Mouse (Mus musculus): ENCODE measurements around the gene Dpf3.
A peak's percentile ranks its signal among the peaks of the same experiment; 100 is the strongest.

The Dpf3 gene

GRCm38 (mm10) chr12:83277537-83278441 is 209.7 kb downstream of the Dpf3 start:
- DNase-seq: peak; percentile 73

GRCm38 (mm10) chr12:83271215-83271614 is 216.3 kb downstream of the Dpf3 start:
- DNase-seq: no peak

GRCm38 (mm10) chr12:83268504-83268922 is 219.0 kb downstream of the Dpf3 start:
- peak; percentile 11 for DNase-seq

GRCm38 (mm10) chr12:83260540-83260939 is 227.0 kb downstream of the Dpf3 start:
- DNase-seq: no peak

DNA sequence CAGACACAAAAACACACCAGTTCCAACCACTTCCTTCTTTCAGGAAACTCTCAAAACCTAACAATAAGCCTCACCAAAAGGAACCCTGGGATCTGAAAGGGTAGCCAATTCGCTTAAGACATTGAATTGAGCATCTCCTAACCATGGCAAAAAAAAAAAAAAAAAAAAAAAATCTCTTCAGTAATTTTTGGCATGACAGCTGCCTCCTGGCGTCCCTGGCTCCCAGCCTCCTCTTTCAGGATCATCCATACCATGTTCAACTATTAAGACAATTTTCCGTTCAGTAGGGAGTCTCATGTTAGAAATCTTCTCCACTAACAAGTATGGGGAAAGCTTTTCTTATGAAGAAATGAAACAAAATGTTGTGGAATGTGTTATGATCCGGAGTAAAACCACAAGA is 233.1 kb downstream of the Dpf3 start:
- DNase-seq: no peak

- no peak for DNase-seq
Observed at GRCm38 (mm10) chr12:83249066-83249465, 238.4 kb downstream of the Dpf3 start.

GRCm38 (mm10) chr12:83248636-83249035 is 238.9 kb downstream of the Dpf3 start:
- no peak for DNase-seq

GRCm38 (mm10) chr12:83247669-83248068 is 239.8 kb downstream of the Dpf3 start:
- no peak for DNase-seq

DNA sequence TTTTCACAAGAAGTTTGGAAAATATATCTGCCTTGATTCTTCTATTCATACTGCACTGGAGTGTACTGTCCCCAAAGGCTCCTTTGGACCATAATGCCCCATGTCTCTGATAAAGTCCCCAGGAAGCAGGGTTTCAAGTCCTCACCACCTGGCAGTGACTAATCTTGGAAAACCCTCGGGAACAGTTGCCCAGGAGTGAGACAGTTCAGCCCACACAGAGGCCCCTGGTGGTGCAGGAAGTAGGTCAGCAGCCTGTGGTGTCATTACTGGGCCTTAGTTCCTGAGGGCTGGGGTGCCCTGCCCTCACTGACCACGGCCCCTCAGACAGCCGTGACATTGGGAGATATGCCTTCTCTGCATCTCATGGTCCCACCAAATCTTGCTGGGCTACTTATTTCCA is 246.5 kb downstream of the Dpf3 start:
- peak; percentile 51 for DNase-seq

DNA sequence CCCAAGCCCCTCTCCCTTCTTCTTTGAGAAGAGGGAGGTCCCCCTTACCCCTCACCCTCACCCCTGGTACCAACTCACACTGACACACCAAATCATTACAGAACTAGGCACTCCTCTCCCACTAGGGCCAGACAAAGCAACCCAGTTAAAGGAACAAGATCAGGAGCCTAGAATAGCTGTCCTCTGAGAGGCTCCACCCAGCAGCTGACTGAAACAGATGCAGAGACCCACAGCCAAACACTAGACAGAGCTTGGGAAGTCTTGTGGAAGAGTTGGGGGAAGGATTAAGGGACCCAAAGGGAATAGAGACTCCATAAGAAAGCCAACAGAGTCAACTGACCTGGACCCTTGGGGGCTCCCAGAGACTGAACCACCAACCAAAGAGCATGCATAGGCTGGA is 246.9 kb downstream of the Dpf3 start:
- DNase-seq: peak; percentile 15

- DNase-seq: no peak
Observed at GRCm38 (mm10) chr12:83235781-83236180, 251.7 kb downstream of the Dpf3 start.

- no peak for DNase-seq
Observed at GRCm38 (mm10) chr12:83234981-83235380, 252.5 kb downstream of the Dpf3 start.

DNA sequence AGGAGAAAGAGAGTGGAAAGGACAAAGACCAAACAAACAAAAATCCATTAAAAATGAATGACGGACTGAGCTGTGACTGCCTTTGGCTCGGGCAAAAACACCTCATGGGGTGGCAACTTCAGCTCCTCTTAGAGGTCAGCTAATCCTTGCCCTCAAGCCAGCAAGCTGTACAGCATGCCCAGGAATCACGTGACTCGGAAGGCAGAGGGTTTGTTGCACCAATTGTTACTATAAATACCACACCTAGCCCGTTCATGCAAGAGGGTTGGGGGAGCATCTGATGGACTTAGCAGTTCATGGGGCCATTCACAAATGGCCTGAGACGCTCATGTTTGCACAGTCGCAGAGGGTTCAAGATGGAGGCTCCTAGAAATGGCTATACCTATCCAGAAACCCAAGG is 253.9 kb downstream of the Dpf3 start:
- peak; percentile 44 for DNase-seq

DNA sequence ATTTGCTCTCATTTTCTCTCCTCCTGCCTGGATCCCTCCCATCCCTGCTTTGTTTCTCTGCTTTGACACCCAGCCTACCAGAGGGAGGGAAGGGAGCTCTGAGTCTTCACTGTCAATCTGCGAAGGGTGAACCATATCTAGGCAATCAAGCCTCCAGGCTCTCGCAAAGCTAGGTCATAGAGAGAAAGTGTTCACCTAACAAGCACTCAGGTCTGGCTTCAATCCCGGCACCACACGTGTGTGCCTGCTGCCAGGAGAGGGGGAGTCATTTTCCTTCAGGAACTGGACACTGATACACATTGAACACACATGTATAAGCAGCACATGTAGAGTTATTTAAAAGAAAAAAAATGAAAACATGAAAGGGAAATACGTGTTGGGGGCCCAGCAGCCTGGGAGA is 254.6 kb downstream of the Dpf3 start:
- DNase-seq: peak; percentile 35

DNA sequence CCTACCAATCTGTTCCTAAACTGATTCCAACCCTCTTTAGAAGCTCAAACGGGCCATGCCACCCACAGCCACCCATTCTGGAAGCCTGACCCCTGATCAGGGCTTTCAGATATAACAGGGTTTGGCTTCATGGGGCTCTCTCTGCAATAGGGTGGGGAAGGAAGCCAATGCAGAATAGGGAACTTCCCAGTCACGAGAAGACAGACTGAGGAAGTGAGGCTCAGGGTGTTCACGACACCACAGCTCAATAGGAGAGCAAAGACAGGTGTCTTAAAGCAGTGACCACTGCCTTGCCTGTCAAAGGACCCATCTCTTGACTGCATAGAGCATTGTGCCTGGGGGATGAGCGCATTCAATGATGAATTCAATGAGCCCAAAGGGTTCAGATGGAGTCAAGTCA is 256.3 kb downstream of the Dpf3 start:
- no peak for DNase-seq

- DNase-seq: no peak
Observed at GRCm38 (mm10) chr12:83229683-83230082, 257.8 kb downstream of the Dpf3 start.

DNA sequence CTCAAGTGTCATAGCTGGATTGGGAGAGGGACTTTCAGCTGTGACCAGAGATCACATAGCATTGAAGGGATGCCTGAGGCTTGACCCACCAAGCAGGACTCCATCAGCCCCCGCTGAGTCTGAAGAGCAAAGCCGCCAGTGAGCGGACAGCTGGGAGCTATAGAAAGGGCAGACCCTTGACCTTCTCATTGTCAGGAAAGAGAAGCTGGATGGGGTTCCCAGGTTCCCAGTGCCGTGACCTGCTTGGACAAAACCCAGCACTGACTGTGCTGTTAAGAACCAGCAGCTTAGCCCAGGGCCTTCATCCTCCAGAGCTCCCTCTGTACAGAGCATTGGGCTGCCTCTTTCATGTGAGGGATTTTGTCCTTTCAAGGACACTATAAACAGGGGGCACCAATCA is 260.5 kb downstream of the Dpf3 start:
- peak; percentile 53 for DNase-seq

DNA sequence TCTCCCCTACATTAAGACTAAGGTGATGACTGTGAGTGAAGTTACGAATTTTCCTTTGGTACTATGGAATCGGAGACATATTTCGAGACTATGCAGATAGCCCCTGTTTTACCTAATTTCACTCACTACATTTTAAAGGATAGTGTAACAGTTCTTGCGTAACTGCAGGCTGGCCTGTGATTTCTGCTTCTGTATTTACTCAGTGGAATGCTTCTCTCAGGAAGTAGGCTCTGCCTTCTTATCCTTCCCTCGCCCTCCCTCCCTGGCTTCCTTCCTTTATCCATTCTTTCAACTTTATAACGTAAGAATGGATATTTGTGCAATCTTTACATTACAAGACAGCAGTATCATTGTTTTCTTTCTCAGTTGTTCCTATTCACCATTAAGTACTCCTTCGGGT is 266.6 kb downstream of the Dpf3 start:
- no peak for DNase-seq

DNA sequence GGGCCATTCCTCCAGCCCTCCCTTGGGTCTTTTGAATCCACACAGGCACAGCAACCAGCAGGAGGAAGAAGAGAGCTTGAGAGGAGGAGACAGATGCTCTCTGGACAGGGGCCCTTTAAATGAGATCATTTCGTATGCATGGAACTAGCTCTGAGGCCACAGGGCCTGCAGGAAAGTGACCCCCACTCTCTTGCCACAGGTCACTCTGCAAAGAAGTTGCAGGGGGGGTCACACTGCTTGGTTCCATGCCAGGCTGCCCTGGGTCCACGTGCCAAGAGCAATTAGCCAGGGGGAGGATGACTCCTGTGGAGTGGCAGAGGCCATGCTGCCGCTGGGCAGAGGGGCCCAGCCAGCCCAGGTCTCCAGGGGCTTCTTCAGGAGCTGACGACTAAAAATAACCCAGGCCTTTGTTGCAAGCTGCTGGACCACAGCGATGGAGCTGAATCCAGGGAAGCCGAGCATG is 273.6 kb downstream of the Dpf3 start:
- peak; percentile 86 for DNase-seq

- no peak for DNase-seq
Observed at GRCm38 (mm10) chr12:83211976-83212375, 275.5 kb downstream of the Dpf3 start.

- no peak for DNase-seq
Observed at GRCm38 (mm10) chr12:83211146-83211822, 276.2 kb downstream of the Dpf3 start.

- no peak for DNase-seq
Observed at GRCm38 (mm10) chr12:83210735-83211134, 276.8 kb downstream of the Dpf3 start.

DNA sequence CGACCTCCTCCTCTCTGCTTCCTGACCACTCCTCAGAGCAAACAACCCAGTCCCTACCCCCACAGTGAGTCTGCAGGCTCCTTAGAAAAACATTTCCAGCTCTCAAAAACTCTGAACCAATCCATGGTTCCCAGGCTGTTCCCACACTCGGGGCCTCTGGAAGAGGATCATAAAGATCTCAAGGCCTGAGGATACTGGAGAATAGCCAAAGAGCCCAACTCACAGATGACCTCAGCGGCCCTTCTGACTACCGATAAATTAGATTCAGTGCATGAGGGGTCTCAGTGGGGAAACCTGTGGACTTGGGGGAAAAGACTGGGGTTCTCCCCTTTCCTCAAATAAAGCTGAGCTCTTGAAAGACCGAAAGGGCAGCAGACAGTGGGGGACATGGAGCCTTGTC is 277.2 kb downstream of the Dpf3 start:
- DNase-seq: no peak

DNA sequence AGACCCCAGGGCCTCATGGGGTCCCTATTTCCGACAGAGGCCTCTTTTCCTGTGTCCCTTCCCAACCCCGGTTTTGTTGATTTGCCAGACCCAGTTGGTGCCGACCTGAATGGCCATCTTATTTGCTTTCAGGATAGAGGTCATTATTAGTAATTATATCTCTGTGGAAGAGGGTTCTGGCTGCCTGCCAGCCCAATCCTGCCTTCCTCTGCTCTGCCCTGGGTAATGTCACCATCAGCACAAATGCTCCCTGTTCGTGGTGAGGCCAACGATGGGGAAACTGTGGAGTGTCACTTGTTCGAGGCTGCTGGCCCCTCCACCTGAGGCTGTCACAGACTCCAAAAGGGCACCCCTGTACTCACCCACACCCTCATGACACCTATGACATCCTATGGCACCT is 278.1 kb downstream of the Dpf3 start:
- peak; percentile 77 for DNase-seq
